Mouse (Mus musculus): Measurements from ENCODE around the gene Cmtm2b. TPM values are rescaled to one million over a fixed set of nuclear protein-coding genes. Genes with fewer than 3 reads are reported as not detected.
"Not testable (repeated sequence)": the region's sequence is repeated elsewhere in the genome, so short reads cannot be mapped to it uniquely, and the experiment has no call there.

Cmtm2b gene
- polyA plus RNA-seq, 1 experiment from 2014 or later: not detected

DNA sequence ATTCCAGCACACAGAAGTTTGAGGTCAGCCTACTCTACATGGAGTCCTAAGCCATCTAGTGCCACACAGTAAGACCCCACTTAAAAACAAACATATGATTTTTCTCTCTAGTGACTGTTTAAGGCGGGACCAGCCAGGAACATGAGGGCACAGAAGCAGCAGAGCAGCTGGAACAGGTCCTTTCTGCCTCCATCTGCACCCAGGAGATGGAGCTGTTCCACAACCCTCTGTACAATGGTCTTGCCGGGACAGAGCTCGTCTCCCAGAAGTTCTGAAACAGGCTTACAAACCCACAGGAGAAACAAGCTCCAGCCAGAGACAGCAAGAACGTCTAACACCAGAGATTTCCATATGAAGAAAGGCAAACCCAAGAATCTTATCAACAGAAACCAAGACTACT lies 8.7 kb upstream of the Cmtm2b start:
- no peak overlapping the region for H3K4me3 ChIP-seq (ENCODE audit: low read length)
- no peak overlapping the region for H3K4me2 ChIP-seq (ENCODE audit: low read length)
- no peak for ATAC-seq
- no peaks in the 10 kb centered on the region for H3K36me3 ChIP-seq (ENCODE audit: control insufficient read depth, insufficient read depth, low read length)
- no peak overlapping the region for H3K27ac ChIP-seq (ENCODE audit: low read depth, low read length)
- H3K4me1 ChIP-seq (ENCODE audit: control insufficient read depth, insufficient read depth, low read depth, low read length): no peaks in the 10 kb centered on the region
- 79% methylated on average over 4 of the region's 4 CpGs for whole genome bisulfite sequencing
- H3K9ac ChIP-seq (ENCODE audit: low read depth, low read length): no peak overlapping the region
- H3K9me3 ChIP-seq (ENCODE audit: control insufficient read depth, low read length): no peaks in the 10 kb centered on the region
- no peaks in the 10 kb centered on the region for H3K27me3 ChIP-seq (replicated peaks; ENCODE audit: control insufficient read depth, insufficient read depth, low read length)

DNA sequence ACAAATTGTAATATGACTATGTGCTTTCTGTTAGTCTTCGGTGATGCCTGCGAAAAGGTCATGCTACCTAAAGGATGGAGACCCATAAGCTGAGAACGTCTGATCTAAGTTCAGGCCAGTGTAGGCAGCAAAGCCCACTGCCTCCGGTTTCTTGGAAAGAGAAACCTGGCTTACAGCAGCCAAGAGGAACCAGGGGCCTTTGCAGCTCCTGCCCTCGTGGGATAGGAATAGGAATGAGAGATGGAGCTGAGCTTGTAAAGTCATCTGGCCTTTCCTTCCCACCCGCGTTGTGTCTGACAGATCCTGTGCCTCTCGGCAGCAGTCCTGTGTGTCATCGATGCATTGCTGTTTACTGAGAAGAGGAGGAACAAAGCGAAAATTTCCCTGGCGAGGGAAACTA lies 763 bp upstream of the Cmtm2b start, which contains the start of gene Gm11020:
Gene Gm11020 (plus strand): TSS at position 301 of the 400 bp plus-strand sequence.
- not testable (repeated sequence) for H3K27ac ChIP-seq (ENCODE audit: low read depth, low read length); H3K27me3 ChIP-seq (replicated peaks; ENCODE audit: control insufficient read depth, insufficient read depth, low read length); H3K4me1 ChIP-seq (ENCODE audit: control insufficient read depth, insufficient read depth, low read depth, low read length); H3K9ac ChIP-seq (ENCODE audit: low read depth, low read length); H3K36me3 ChIP-seq (ENCODE audit: control insufficient read depth, insufficient read depth, low read length); H3K4me2 ChIP-seq (ENCODE audit: low read length); ATAC-seq; H3K4me3 ChIP-seq (ENCODE audit: low read length); H3K9me3 ChIP-seq (ENCODE audit: control insufficient read depth, low read length)
- 91% methylated on average over 9 of the region's 11 CpGs for WGBS

DNA sequence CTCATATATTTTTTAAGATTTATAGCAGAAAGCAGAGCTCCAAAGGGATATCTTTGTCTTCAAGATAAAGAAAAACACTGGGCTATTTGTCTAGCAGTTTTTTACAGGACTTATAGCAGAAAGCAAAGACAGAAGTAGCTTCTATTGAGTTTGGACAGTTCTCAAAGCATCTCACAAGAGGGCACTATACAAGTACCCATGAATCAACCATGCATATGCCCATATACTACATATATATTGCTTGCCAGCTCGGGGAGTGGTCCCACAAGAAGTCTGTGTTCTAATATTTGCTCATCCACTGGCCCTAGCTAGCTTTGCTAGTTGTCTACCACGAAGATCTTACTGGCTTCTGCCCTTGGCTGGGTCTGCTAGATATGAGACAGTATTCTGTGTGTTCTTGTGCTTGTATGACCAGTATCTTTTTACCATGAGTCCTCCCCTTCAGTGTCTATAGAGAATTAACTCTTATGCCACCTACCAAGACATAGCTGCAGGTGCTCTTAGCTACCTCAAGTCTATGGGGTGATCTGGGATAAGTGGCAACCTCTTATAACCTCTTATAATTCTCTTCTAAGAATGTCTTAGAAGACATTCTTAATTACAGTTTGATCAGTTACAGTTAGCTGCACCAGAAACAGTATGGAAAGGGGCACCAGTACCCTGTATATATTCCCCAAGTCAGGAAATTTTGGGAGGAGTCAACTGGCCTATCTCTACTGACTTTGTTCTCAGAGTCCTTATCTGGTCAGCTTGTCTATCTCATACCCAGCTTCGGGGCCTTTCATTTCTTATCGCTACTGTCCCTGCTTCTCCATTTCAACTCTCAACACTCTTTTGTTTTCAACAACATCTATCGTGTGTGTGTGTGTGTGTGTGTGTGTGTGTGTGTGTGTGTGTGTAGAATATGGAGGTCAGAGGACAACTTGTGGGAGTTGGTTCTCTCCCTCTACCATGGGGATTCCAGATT lies 10.9 kb downstream of the Cmtm2b start:
- H3K4me1 ChIP-seq (ENCODE audit: control insufficient read depth, insufficient read depth, low read depth, low read length): no peaks in the 10 kb centered on the region
- H3K4me3 ChIP-seq (ENCODE audit: low read length): no peak overlapping the region
- H3K27me3 ChIP-seq (replicated peaks; ENCODE audit: control insufficient read depth, insufficient read depth, low read length): no peaks in the 10 kb centered on the region
- 81% methylated on average over 5 of the region's 5 CpGs for WGBS
- no peak overlapping the region for H3K9ac ChIP-seq (ENCODE audit: low read depth, low read length)
- no peak overlapping the region for H3K27ac ChIP-seq (ENCODE audit: low read depth, low read length)
- no peak overlapping the region for H3K4me2 ChIP-seq (ENCODE audit: low read length)
- no peak for ATAC-seq
- H3K9me3 ChIP-seq (ENCODE audit: control insufficient read depth, low read length): no peaks in the 10 kb centered on the region; the same call in 1 of the 2 replicates
- no peaks in the 10 kb centered on the region for H3K36me3 ChIP-seq (ENCODE audit: control insufficient read depth, insufficient read depth, low read length)

DNA sequence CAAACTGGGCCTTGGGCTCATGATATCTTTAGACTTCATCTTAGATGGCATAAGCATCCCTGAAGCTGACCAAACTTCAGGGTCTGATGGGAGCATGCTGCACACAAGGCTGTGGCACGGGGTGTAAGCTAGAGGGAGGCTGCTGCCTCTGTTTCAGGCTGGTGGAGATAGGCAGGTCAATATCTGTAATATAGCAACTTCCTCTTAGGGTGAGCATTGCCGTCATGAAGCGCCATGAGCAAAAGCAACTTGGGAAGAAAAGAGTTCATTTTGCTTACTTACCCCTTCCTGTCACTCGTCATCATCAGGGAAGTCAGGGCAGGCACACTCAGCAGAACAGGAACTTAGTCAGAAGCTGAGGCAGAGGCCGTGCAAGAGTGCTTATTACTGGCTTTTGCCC lies 11.8 kb downstream of the Cmtm2b start:
- no peak overlapping the region for H3K9ac ChIP-seq (ENCODE audit: low read depth, low read length)
- no peaks in the 10 kb centered on the region for H3K27me3 ChIP-seq (replicated peaks; ENCODE audit: control insufficient read depth, insufficient read depth, low read length)
- H3K9me3 ChIP-seq (ENCODE audit: control insufficient read depth, low read length): no peaks in the 10 kb centered on the region; the same call in 1 of the 2 replicates
- no peak overlapping the region for H3K4me2 ChIP-seq (ENCODE audit: low read length)
- H3K27ac ChIP-seq (ENCODE audit: low read depth, low read length): no peak overlapping the region
- H3K4me3 ChIP-seq (ENCODE audit: low read length): no peak overlapping the region
- H3K4me1 ChIP-seq (ENCODE audit: control insufficient read depth, insufficient read depth, low read depth, low read length): no peaks in the 10 kb centered on the region
- H3K36me3 ChIP-seq (ENCODE audit: control insufficient read depth, insufficient read depth, low read length): no peaks in the 10 kb centered on the region
- 84% methylated on average over 5 of the region's 5 CpGs for WGBS
- ATAC-seq: no peak

DNA sequence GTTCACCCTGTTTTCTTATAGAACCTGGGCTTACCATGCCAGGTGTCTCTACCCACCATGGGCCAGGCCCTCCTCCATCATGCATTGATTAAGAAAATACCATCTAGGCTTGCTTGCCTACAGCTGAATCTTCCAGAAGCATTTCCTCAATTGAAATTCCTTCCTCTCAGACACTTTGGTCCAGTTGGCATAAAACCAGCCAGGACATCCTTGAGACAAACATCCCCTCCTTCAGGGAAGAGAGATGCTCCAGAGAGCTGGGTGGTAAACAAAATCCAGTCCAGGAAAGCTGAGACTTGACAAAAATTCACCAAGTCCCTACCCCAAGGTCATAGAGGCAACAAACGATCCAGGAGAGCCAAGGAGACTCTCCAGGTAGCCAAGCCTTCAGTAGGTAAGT lies 12.2 kb downstream of the Cmtm2b start:
- Histone ChIP-seq H3K9ac (ENCODE audit: low read depth, low read length) (no peak overlapping the region), H3K27me3 (replicated peaks; ENCODE audit: control insufficient read depth, insufficient read depth, low read length) (no peaks in the 10 kb centered on the region), H3K4me3 (ENCODE audit: low read length) (no peak overlapping the region), H3K4me2 (ENCODE audit: low read length) (no peak overlapping the region), H3K9me3 (ENCODE audit: control insufficient read depth, low read length) (no peaks in the 10 kb centered on the region; the same call in 1 of the 2 replicates), H3K36me3 (ENCODE audit: control insufficient read depth, insufficient read depth, low read length) (no peaks in the 10 kb centered on the region), H3K27ac (ENCODE audit: low read depth, low read length) (no peak overlapping the region), H3K4me1 (ENCODE audit: control insufficient read depth, insufficient read depth, low read depth, low read length) (no peaks in the 10 kb centered on the region)
- 80% methylated on average over 1 of the region's 1 CpGs for WGBS
- ATAC-seq: no peak

DNA sequence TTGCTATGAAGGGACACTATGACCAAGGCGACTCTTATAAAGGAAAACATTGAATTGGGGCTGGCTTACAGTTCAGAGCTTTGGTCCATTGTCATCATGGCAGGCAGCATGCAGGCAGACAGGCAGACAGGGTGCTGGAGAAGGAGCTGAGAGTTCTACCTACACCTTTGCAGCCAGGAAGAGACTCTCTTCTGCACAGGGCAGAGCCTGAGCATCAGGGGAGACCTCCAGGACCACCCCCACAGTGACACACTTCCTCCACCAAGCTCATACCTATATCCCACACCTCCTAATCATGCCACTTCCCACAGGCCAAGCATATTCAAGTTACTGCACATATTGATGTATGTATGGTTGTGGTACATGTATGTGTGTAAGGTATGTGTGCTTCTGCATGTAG lies 14.8 kb downstream of the Cmtm2b start:
- no peak for ATAC-seq
- H3K36me3 ChIP-seq (ENCODE audit: control insufficient read depth, insufficient read depth, low read length): no peaks in the 10 kb centered on the region
- H3K27ac ChIP-seq (ENCODE audit: low read depth, low read length): no peak overlapping the region
- no peaks in the 10 kb centered on the region for H3K27me3 ChIP-seq (replicated peaks; ENCODE audit: control insufficient read depth, insufficient read depth, low read length)
- H3K9ac ChIP-seq (ENCODE audit: low read depth, low read length): no peak overlapping the region
- WGBS: 61% methylated on average over 1 of the region's 1 CpGs
- H3K4me1 ChIP-seq (ENCODE audit: control insufficient read depth, insufficient read depth, low read depth, low read length): peaks cover 5% of the 10 kb centered on the region; the same call in 1 of the 2 replicates
- no peaks in the 10 kb centered on the region; the same call in 1 of the 2 replicates for H3K9me3 ChIP-seq (ENCODE audit: control insufficient read depth, low read length)
- no peak overlapping the region for H3K4me3 ChIP-seq (ENCODE audit: low read length)
- H3K4me2 ChIP-seq (ENCODE audit: low read length): no peak overlapping the region

GRCm38 (mm10) chr8:104337890-104338289 lies 15.9 kb downstream of the Cmtm2b start:
- no peaks in the 10 kb centered on the region for H3K36me3 ChIP-seq (ENCODE audit: control insufficient read depth, insufficient read depth, low read length)
- no peak overlapping the region for H3K9ac ChIP-seq (ENCODE audit: low read depth, low read length)
- H3K9me3 ChIP-seq (ENCODE audit: control insufficient read depth, low read length): no peaks in the 10 kb centered on the region; the same call in 1 of the 2 replicates
- H3K27me3 ChIP-seq (replicated peaks; ENCODE audit: control insufficient read depth, insufficient read depth, low read length): no peaks in the 10 kb centered on the region
- no peak overlapping the region for H3K27ac ChIP-seq (ENCODE audit: low read depth, low read length)
- H3K4me3 ChIP-seq (ENCODE audit: low read length): no peak overlapping the region
- WGBS: 51% methylated on average over 3 of the region's 3 CpGs
- H3K4me1 ChIP-seq (ENCODE audit: control insufficient read depth, insufficient read depth, low read depth, low read length): peaks cover 5% of the 10 kb centered on the region; the same call in 1 of the 2 replicates
- no peak overlapping the region for H3K4me2 ChIP-seq (ENCODE audit: low read length)
- ATAC-seq: no peak

- Histone ChIP-seq H3K27ac (ENCODE audit: low read depth, low read length) (peak within 1 kb of the TSS; percentile 59; the same call in 1 of the 2 replicates), H3K27me3 (replicated peaks; ENCODE audit: control insufficient read depth, insufficient read depth, low read length) (no peaks in the 10 kb centered on the region), H3K9me3 (ENCODE audit: control insufficient read depth, low read length) (no peaks in the 10 kb centered on the region; the same call in 1 of the 2 replicates), H3K4me2 (ENCODE audit: low read length) (peak within 1 kb of the TSS; percentile 85), H3K9ac (ENCODE audit: low read depth, low read length) (peak within 1 kb of the TSS; percentile 85), H3K4me3 (ENCODE audit: low read length) (peak within 1 kb of the TSS; percentile 61), H3K4me1 (ENCODE audit: control insufficient read depth, insufficient read depth, low read depth, low read length) (peaks cover 5% of the 10 kb centered on the region; the same call in 1 of the 2 replicates), H3K36me3 (ENCODE audit: control insufficient read depth, insufficient read depth, low read length) (no peaks in the 10 kb centered on the region)
- no peak for ATAC-seq
- 15% methylated on average over 17 of the region's 18 CpGs for WGBS
Observed at GRCm38 (mm10) chr8:104339229-104339982, 17.4 kb downstream of the Cmtm2b start, which contains the start of gene Cmtm3. TSS of gene Cmtm3 (plus strand) at chr8:104339410.

DNA sequence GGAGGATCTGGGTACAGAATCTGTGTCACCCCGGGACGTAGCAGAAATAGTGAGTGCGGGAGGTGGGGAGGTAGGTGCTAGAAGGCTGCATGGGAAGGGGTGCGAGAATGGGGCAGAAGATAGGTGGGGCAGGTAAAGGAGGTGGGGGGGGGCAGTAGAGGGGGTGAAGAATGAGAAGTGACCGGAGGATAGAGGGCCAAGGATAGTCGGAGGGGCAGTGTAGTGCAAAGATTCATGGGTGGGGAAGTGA lies 17.9 kb downstream of the Cmtm2b start:
- peak; percentile 10; the same call in 1 of the 2 replicates for ATAC-seq
- 3% methylated on average over 6 of the region's 6 CpGs for WGBS

More for the DNA sequence above, 17.9 kb downstream of the Cmtm2b start:
- H3K27me3 ChIP-seq (replicated peaks; ENCODE audit: control insufficient read depth, insufficient read depth, low read length): no peaks in the 10 kb centered on the region
- H3K9me3 ChIP-seq (ENCODE audit: control insufficient read depth, low read length): no peaks in the 10 kb centered on the region; the same call in 1 of the 2 replicates
- peak overlapping the region; percentile 85 for H3K4me2 ChIP-seq (ENCODE audit: low read length)
- peak overlapping the region; percentile 85 for H3K9ac ChIP-seq (ENCODE audit: low read depth, low read length)
- peak overlapping the region; percentile 59; the same call in 1 of the 2 replicates for H3K27ac ChIP-seq (ENCODE audit: low read depth, low read length)
- peak overlapping the region; percentile 61 for H3K4me3 ChIP-seq (ENCODE audit: low read length)
- peaks cover 5% of the 10 kb centered on the region; the same call in 1 of the 2 replicates for H3K4me1 ChIP-seq (ENCODE audit: control insufficient read depth, insufficient read depth, low read depth, low read length)
- no peaks in the 10 kb centered on the region for H3K36me3 ChIP-seq (ENCODE audit: control insufficient read depth, insufficient read depth, low read length)

All from hindbrain, embryonic 16.5 days (tissue).